Mouse (Mus musculus): ENCODE data around the gene Lrrc8b.

DNA sequence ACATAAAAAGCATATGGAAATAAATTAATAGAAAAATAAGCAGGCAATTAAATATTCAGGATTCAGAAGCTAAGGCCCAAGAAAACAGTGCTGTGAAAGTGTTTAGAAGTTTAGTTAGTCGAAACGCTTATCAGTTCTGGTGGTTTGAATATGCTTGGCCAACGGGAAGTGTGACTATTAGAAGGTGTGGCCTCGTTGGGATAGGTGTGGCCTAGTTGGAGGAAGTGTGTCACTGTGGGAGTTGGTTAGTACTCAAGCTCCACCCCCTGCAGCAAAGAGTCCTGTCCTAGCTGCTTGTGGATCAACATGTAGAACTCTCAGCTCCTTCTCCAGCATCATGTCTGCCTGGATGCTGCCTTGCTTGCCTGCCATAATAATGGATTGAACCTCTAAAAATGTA, 6.5 kb upstream of the Lrrc8b start:
- no peak for TF ChIP-seq POLR2A (IDR thresholded peaks at IDR 0.05; ENCODE audit: control insufficient read depth, extremely low read depth, insufficient read depth, low read length, poor library complexity)
- TF ChIP-seq CTCF (IDR thresholded peaks at IDR 0.05; ENCODE audit: borderline replicate concordance, control insufficient read depth, extremely low read depth, insufficient read depth, low read length, poor library complexity), result no peak
